8 mouse cellular contexts compared by ENCODE assay signal in the genomic region with DNA sequence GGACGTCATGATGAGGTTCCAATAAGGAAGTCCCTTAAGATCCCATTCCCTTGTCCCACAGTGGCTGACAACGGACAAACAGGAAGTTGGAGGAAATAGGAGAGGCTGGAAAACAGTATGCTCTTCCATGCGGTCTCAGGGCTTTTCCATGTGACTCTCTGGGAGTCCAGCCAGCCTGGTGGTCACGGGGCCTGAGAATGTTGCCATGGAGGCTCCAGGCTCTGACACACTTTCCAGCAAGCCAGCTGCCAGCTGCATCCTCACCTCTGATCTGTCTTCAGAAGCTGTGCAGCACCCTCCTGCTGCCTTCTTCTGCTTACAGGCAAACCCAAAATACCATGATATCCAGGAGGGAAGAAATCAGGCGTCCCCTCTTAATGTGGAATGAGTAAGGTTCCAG.
A peak's percentile ranks its signal among the peaks of the same experiment; 100 is the strongest.
DNase-seq lines count a peak whose midpoint lies in the region; ATAC-seq lines count a peak whose summit lies in the region.

No protein-coding gene starts in this region.

- intact Hi-C loops in left cerebral cortex, postnatal 14 days (cut with DNase I), result no loop called here

- H3K27me3 ChIP-seq in embryonic facial prominence, embryonic 14.5 days (replicated peaks; ENCODE audit: control insufficient read depth, insufficient read depth, low read length), result no peaks in the 10 kb centered on the region
- H3K27me3 ChIP-seq in embryonic facial prominence, embryonic 10.5 days (replicated peaks; ENCODE audit: low read depth, poor library complexity, severe bottlenecking), result no peaks in the 10 kb centered on the region
- no peaks in the 10 kb centered on the region for H3K27me3 ChIP-seq in hindbrain, embryonic 16.5 days (replicated peaks; ENCODE audit: control insufficient read depth, insufficient read depth, low read length)

- H3K4me3 ChIP-seq in embryonic facial prominence, embryonic 14.5 days (ENCODE audit: low read depth, low read length), result no peak overlapping the region
- H3K4me3 ChIP-seq in embryonic facial prominence, embryonic 10.5 days, result no peak overlapping the region
- no peak overlapping the region for H3K4me3 ChIP-seq in hindbrain, embryonic 16.5 days (ENCODE audit: low read length)

- H3K4me2 ChIP-seq in embryonic facial prominence, embryonic 14.5 days (ENCODE audit: low read depth, low read length), result no peak overlapping the region
- 0 out of 2 replicates have a peak overlapping the region, but pooled peaks have one; percentile 12 for H3K4me2 ChIP-seq in hindbrain, embryonic 16.5 days (ENCODE audit: low read length)

- DNase-seq in embryonic facial prominence, embryonic 14.5 days (ENCODE audit: low spot score), result peak; percentile 47
- DNase-seq in embryonic facial prominence, embryonic 10.5 days (ENCODE audit: low spot score), result no peak
- peak; percentile 94 for DNase-seq in Muller cell, postnatal 12 days (ENCODE audit: inconsistent ontology term)
- peak; percentile 3 for DNase-seq in embryo, embryonic 11 days
- peak; percentile 74 to 86 for DNase-seq in left cerebral cortex, postnatal 14 days (ENCODE audit: low spot score in 2 of 2)
- peak; percentile 70 for DNase-seq in right cerebral cortex, postnatal 25 days
- DNase-seq in thymus, adult 18-20 months, result no peak

- no peaks in the 10 kb centered on the region for H3K36me3 ChIP-seq in embryonic facial prominence, embryonic 14.5 days (ENCODE audit: control insufficient read depth, insufficient read depth, low read length)
- H3K36me3 ChIP-seq in embryonic facial prominence, embryonic 10.5 days (replicated peaks), result no peaks in the 10 kb centered on the region
- no peaks in the 10 kb centered on the region for H3K36me3 ChIP-seq in hindbrain, embryonic 16.5 days (ENCODE audit: control insufficient read depth, insufficient read depth, low read length)

- no peaks in the 10 kb centered on the region for H3K4me1 ChIP-seq in embryonic facial prominence, embryonic 14.5 days (ENCODE audit: control insufficient read depth, insufficient read depth, low read length)
- H3K4me1 ChIP-seq in embryonic facial prominence, embryonic 10.5 days, result no peaks in the 10 kb centered on the region
- no peaks in the 10 kb centered on the region for H3K4me1 ChIP-seq in hindbrain, embryonic 16.5 days (ENCODE audit: control insufficient read depth, insufficient read depth, low read depth, low read length)

- no peak overlapping the region for H3K9ac ChIP-seq in embryonic facial prominence, embryonic 14.5 days (ENCODE audit: low read depth, low read length)
- no peak overlapping the region for H3K9ac ChIP-seq in hindbrain, embryonic 16.5 days (ENCODE audit: low read depth, low read length)

- no peak for ATAC-seq in embryonic facial prominence, embryonic 14.5 days (ENCODE audit: low read depth)
- ATAC-seq in hindbrain, embryonic 16.5 days, result peak; percentile 95

- H3K9me3 ChIP-seq in embryonic facial prominence, embryonic 14.5 days (ENCODE audit: control insufficient read depth, low read length), result no peaks in the 10 kb centered on the region
- no peaks in the 10 kb centered on the region for H3K9me3 ChIP-seq in embryonic facial prominence, embryonic 10.5 days
- H3K9me3 ChIP-seq in hindbrain, embryonic 16.5 days (ENCODE audit: control insufficient read depth, low read length), result no peaks in the 10 kb centered on the region

- 35% methylated on average over 5 of the region's 5 CpGs for WGBS in embryonic facial prominence, embryonic 14.5 days
- 60% methylated on average over 5 of the region's 5 CpGs for whole genome bisulfite sequencing in embryonic facial prominence, embryonic 10.5 days
- WGBS in hindbrain, embryonic 16.5 days, result 49% methylated on average over 5 of the region's 5 CpGs

- H3K27ac ChIP-seq in embryonic facial prominence, embryonic 14.5 days (replicated peaks; ENCODE audit: low read depth, low read length), result no peak overlapping the region
- no peak overlapping the region for H3K27ac ChIP-seq in embryonic facial prominence, embryonic 10.5 days (replicated peaks)
- no peak overlapping the region for H3K27ac ChIP-seq in hindbrain, embryonic 16.5 days (ENCODE audit: low read depth, low read length)

Comparison
In these comparisons a context has a peak if more than half of its experiments do, and no peak if none do; other contexts are left out.
1. DNase-seq: peak in embryonic facial prominence, embryonic 14.5 days (single experiment), Muller cell, postnatal 12 days (single experiment), embryo, embryonic 11 days (single experiment), left cerebral cortex, postnatal 14 days (2 of 2) and right cerebral cortex, postnatal 25 days (single experiment); none in embryonic facial prominence, embryonic 10.5 days (single experiment) and thymus, adult 18-20 months (0 of 2).